Mouse (Mus musculus) CD4-positive, CD25-positive, alpha-beta regulatory T cell, adult 4 months (primary cell): ENCODE data around the gene Acap2. TPM values are rescaled to one million over a fixed set of nuclear protein-coding genes. Genes with fewer than 3 reads are reported as not detected.

Experiments
- ATAC-seq: one replicate; pipeline ENCODE4 v1.8.0; 2017
- polyA plus RNA-seq, 2 experiments: library from polyadenylated mRNA; unstranded; fragments of 100-300 nt; shearing (Covaris generic); gene quantifications; one replicate each; pipeline ENCODE4 v1.2.1; 2017

The Acap2 gene
- polyA plus RNA-seq, 2 experiments from 2014 or later, result 11.1 to 13.0 TPM

DNA sequence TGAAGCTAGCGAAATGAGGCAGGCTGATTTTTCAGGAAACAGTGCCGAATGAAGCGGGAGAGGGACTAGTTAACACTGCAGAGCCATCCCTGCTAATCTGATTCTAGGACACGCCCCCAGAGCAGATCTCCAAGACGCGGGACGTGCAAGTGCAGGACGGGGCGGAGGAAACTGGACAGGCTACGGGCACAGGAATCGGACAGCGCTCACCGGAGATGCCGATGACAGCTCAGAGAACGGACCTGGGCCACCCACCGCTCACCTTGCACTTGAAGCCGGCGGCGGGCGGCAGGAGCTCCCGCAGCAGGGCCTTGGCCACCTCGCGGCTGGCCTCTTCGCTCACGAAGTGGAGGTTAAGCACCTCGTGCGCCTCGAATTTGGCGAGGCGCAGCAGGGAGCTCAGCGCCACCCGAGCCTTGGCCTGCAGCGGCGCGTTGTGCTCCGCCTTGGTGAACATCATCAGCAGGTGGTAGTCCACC is 120.4 kb downstream of the Acap2 start:
- ATAC-seq, result peak; percentile 35

GRCm38 (mm10) chr16:31077396-31077795 is 123.6 kb downstream of the Acap2 start:
- ATAC-seq, result no peak

DNA sequence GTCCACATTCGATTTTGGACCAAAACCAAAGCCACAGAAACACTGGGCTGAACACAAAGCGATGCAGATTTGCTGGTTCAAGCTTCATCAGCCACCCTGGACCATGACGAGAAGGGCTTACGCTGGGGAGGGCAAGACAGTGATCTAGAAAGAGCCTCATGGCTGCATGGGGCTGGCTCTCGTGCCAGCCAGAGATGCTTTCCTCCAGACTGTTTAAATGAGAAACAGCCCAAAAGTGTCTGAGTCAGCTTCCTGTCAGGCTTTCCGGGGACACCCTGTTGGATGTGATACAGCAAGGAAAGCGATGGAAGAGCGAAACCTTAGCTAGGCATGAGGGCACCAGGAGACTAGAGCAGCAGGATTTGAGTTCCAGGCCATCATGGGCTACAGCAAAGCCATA is 124.6 kb downstream of the Acap2 start:
- ATAC-seq, result no peak

DNA sequence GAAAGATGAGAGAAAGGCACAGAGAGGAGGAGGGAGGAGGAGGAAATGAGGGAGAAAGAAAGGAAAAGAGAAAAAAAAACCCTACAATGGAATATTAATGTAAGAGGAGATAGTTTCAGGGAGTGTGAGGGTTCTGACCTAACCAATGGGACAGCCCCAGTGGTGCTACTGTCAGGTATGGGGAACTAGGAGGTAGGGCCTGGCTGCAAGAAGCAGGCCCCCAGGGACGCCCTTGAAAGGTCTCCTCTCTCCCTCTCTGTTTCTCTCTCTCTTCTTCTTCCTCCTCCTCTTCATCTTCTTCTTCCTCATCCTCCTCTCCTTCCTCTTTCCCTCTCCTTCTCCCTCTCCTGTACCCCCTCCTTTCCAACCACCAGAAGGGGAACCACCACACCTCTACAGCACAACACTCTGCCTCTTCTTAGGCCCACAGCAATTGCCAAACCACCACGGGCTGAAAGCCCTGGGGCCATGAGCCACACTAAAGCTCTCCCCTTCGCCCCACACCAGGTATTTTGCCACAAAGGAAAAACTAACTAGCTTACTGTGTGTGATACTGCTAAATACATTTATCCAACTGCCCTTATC is 126.6 kb downstream of the Acap2 start:
- ATAC-seq, result no peak

- no peak for ATAC-seq
These were observed 129.3 kb downstream of the Acap2 start for GRCm38 (mm10) chr16:31071731-31072130.

- ATAC-seq, result peak; percentile 59
These were observed 130.5 kb downstream of the Acap2 start for GRCm38 (mm10) chr16:31070358-31071133.

GRCm38 (mm10) chr16:31069211-31070166 is 131.6 kb downstream of the Acap2 start:
- ATAC-seq, result no peak

DNA sequence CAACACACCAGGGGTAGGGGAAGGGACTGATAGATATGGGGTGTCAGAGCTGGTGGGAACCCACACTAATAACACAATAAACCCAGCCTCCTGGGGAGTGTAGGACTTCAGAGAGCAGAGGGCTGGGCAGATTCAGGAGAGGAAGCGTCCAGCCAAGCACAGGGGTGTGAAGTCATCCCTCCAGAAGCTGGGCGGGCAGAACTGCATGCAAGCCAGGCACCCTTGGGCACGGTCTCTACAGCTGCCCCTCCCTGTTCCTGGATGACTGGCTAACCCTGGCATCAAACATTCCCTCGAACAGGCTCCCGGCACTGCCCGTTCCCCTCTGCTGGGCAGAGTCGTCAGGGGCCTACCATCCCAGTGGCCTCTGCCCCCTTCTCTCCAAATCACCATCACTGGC is 132.8 kb downstream of the Acap2 start:
- no peak for ATAC-seq

GRCm38 (mm10) chr16:31066344-31067098 is 134.5 kb downstream of the Acap2 start:
- peak; percentile 87 for ATAC-seq

GRCm38 (mm10) chr16:31064782-31065181 is 136.3 kb downstream of the Acap2 start:
- ATAC-seq, result no peak

DNA sequence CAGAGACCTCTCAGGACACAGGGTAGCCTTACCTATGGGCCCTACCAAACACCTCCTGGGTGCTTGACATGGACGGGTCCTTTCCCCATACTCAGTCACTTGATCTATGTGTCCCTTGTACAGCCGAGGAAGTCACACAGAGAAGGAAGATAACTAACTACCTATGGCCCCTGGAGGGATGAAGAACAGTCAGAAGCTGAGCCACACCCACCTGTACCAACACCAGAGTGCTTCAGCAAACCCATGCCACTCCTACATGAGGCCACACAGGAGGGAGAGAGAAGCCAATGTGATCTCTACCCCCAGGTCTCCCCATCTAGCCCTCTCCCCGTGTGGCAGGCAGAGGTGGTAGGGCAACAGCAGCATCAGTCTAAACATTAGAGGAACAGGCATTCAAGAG is 138.1 kb downstream of the Acap2 start:
- no peak for ATAC-seq

GRCm38 (mm10) chr16:31061246-31061880 is 139.7 kb downstream of the Acap2 start:
- ATAC-seq, result no peak

DNA sequence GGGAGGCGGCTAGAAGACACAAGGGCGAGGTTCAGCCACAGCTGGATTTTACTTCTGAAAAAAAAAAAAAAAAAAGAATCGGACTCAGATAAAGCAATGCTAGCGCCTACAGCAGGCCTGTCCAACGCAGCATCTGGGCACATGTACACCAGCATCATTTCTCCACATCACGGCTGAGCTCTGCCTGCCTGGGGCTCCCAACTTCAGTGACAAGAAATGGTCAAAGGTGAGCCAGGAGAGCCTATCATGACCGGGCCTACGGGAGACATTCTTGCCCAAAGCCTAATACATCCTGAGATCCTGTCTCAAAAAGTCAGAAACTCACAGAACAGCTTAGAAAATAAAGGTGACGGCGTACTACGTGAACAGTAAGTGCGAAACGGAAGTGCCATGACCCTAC is 140.3 kb downstream of the Acap2 start:
- ATAC-seq, result no peak

GRCm38 (mm10) chr16:31060226-31060625 is 140.8 kb downstream of the Acap2 start:
- no peak for ATAC-seq

GRCm38 (mm10) chr16:31059730-31060129 is 141.3 kb downstream of the Acap2 start:
- no peak for ATAC-seq

DNA sequence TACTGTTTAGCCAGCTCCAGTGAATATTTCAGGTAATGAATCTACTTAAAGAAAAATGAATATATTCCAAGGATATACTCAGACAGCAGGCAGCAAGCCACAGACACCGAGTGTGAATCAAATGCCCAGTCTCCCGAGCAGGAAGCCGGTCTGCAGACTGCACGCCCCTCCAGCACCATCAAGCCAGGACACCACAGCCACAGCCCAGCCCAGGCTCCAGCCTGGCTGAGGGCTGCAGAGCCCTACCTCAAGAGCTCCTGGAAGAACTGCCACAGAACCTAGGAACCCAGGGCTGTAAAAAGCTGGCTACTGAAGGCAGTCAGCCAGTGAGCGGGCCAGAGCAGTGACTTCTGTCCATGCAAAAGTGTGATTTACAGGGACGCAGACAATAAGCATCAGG is 148.2 kb downstream of the Acap2 start:
- no peak for ATAC-seq

DNA sequence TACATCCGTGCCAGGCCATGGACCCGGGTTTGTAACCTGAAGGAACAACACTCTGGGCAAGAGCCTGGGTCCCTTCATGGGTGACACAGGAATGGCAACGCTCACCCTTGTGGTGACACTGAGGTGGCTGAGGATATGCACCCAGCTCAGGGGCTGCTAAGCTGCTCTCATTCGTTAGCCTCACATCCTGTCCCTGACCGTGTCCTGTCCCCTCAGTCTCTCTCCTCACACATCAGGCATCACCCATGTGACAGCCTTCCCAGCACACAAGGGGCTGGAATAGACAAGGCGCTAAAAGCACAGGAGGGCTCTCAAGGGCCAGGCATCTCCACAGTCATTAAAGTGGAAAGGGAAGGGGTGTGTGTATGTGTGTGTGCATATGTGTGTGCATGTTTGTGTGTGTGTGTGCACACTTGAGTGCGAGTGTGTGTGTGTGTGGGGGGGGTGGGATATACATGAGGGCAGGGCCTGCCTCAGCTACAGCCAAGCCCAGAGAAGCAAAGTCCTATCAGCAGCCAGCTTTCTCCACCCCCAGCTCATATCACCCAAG is 148.8 kb downstream of the Acap2 start:
- ATAC-seq, result no peak

- no peak for ATAC-seq
These were observed 150.3 kb downstream of the Acap2 start for GRCm38 (mm10) chr16:31050701-31051100.

GRCm38 (mm10) chr16:31048194-31048593 is 152.9 kb downstream of the Acap2 start:
- ATAC-seq, result no peak

GRCm38 (mm10) chr16:31047186-31047898 is 153.7 kb downstream of the Acap2 start:
- ATAC-seq, result no peak

DNA sequence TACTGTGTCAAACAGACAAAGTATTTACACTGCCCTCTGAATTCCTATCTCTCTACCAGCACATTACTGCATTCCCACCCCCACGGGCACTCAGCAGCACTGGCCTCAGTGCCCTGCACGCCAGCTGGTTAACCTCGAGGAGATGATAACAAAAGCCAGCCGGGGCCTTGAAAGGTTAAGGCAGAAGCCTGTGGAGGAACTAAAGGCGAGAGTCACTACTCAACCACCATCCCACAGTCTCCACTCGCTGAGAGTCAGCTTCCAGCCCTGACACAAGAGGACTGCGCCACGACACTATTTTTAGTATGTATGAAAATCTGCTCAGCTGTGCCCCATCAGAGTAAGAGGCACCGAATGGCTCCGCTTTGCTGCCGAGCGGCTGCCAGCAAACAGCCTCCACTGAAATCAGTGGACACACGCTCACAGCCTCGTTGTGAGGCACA is 154.8 kb downstream of the Acap2 start:
- no peak for ATAC-seq
